In genomic region chr1:161782725-161783124, GRCm38 (mm10) we compare ENCODE assay signal across 25 mouse cellular contexts. TPM values are rescaled to one million over a fixed set of nuclear protein-coding genes. Genes with fewer than 3 reads are reported as not detected.
"Had no signal": no experiment of that assay in that cellular context is flagged by ENCODE, and none has a peak within 500 bp of the region (broad histone marks: within the 10 kb centered on the region; RNA-seq: fewer than 3 reads in every experiment).

No protein-coding gene starts in this region.

- DNase-seq: cerebellum, adult 8-10 months; cerebellum, adult 9-10 months; cerebellum, adult 9-11 months; cerebellum, postnatal 10 days; cerebellum, postnatal 14 days; cerebellum, postnatal 25 days; cerebellum, postnatal 36 days; embryo, embryonic 11 days; forebrain, postnatal 0 days; gastrocnemius, adult 2 months; gastrocnemius, postnatal 10 days; gastrocnemius, postnatal 14 days; gastrocnemius, postnatal 25 days; gastrocnemius, postnatal 36 days; heart, adult 2 months had no signal

- ATAC-seq: forebrain, embryonic 13.5 days; forebrain, embryonic 14.5 days; forebrain, embryonic 15.5 days; forebrain, embryonic 16.5 days; forebrain, postnatal 0 days had no signal

RNA-seq across cellular contexts. Expression of gene Fasl, which starts 5.6 kb away (rescaled TPM):
- total RNA-seq: common myeloid progenitor, adult 5-6 weeks; gastrocnemius, adult 18-20 months; gastrocnemius, adult 2 months; gastrocnemius, adult 8-10 months; gastrocnemius, postnatal 10 days; gastrocnemius, postnatal 14 days; gastrocnemius, postnatal 25 days; gastrocnemius, postnatal 36 days; gastrocnemius, postnatal 4 days; granulocyte monocyte progenitor cell, adult 5-6 weeks; heart, adult 2 months; heart, adult 8-10 months had no signal
